Mouse (Mus musculus): Measurements from ENCODE around the gene Coro6. TPM values are rescaled to one million over a fixed set of nuclear protein-coding genes. Genes with fewer than 3 reads are reported as not detected.

The Coro6 gene
- polyA plus RNA-seq, 1 experiment from 2014 or later: 0.26 TPM

- H3K4me2 ChIP-seq (replicated peaks; ENCODE audit: low read depth, low read length): peak within 1 kb of the TSS; percentile 91
- ATAC-seq (peak; percentile 69), DNase-seq (ENCODE audit: low spot score) (peak; percentile 90)
- H3K4me3 ChIP-seq (ENCODE audit: low read depth, low read length): peak within 1 kb of the TSS; percentile 68
- H3K27me3 ChIP-seq (replicated peaks; ENCODE audit: insufficient read depth, low read length): 0 out of 2 replicates have a peak, but pooled peaks cover 4% of the 10 kb centered on the region
- under 1% methylated on average over 51 of the region's 72 CpGs for WGBS
- TF ChIP-seq EP300 (IDR thresholded peaks at IDR 0.05) (no peak), CTCF (IDR thresholded peaks at IDR 0.05) (peak; percentile 22; the same call in 1 of the 2 replicates)
- H3K9me3 ChIP-seq (ENCODE audit: low read length): no peaks in the 10 kb centered on the region
- peaks cover 27% of the 10 kb centered on the region for H3K4me1 ChIP-seq (ENCODE audit: insufficient read depth, low read depth, low read length)
- peak within 1 kb of the TSS; percentile 34 for H3K9ac ChIP-seq (replicated peaks; ENCODE audit: low read depth)
- no peaks in the 10 kb centered on the region for H3K36me3 ChIP-seq (ENCODE audit: insufficient read depth, low read length)
- peak within 1 kb of the TSS; percentile 66 for H3K27ac ChIP-seq (ENCODE audit: low read length)
Observed at GRCm38 (mm10) chr11:77514832-77515636, 52.8 kb downstream of the Coro6 start, which contains the start of gene Abhd15. Gene Abhd15 (plus strand): TSS chr11:77515121.

- Histone ChIP-seq H3K9me3 (ENCODE audit: low read length) (no peaks in the 10 kb centered on the region), H3K4me1 (ENCODE audit: insufficient read depth, low read depth, low read length) (peaks cover 27% of the 10 kb centered on the region), H3K27ac (ENCODE audit: low read length) (peak within 1 kb of the TSS; percentile 51), H3K36me3 (ENCODE audit: insufficient read depth, low read length) (no peaks in the 10 kb centered on the region), H3K9ac (replicated peaks; ENCODE audit: low read depth) (peak within 1 kb of the TSS; percentile 34; the same call in 1 of the 2 replicates), H3K4me3 (ENCODE audit: low read depth, low read length) (peak within 1 kb of the TSS; percentile 48), H3K4me2 (replicated peaks; ENCODE audit: low read depth, low read length) (peak within 1 kb of the TSS; percentile 91), H3K27me3 (replicated peaks; ENCODE audit: insufficient read depth, low read length) (0 out of 2 replicates have a peak, but pooled peaks cover 4% of the 10 kb centered on the region)
- DNase-seq (ENCODE audit: low spot score) (no peak), ATAC-seq (no peak)
- TF ChIP-seq CTCF (IDR thresholded peaks at IDR 0.05): no peak
- TF ChIP-seq EP300 (IDR thresholded peaks at IDR 0.05): no peak
- 10% methylated on average over 39 of the region's 39 CpGs for WGBS
Observed at GRCm38 (mm10) chr11:77515637-77516552, 53.7 kb downstream of the Coro6 start, which contains the start of gene Trp53i13. Gene Trp53i13 (minus strand): TSS chr11:77515980.

GRCm38 (mm10) chr11:77516553-77517425 lies 54.6 kb downstream of the Coro6 start:
- H3K27me3 ChIP-seq (replicated peaks; ENCODE audit: insufficient read depth, low read length): 0 out of 2 replicates have a peak, but pooled peaks cover 4% of the 10 kb centered on the region
- ATAC-seq (no peak), DNase-seq (ENCODE audit: low spot score) (no peak)
- no peak for TF ChIP-seq EP300 (IDR thresholded peaks at IDR 0.05)
- TF ChIP-seq CTCF (IDR thresholded peaks at IDR 0.05): no peak
- no peak overlapping the region for H3K9ac ChIP-seq (replicated peaks; ENCODE audit: low read depth)
- H3K4me3 ChIP-seq (ENCODE audit: low read depth, low read length): no peak overlapping the region
- H3K4me1 ChIP-seq (ENCODE audit: insufficient read depth, low read depth, low read length): peaks cover 27% of the 10 kb centered on the region
- no peak overlapping the region for H3K4me2 ChIP-seq (replicated peaks; ENCODE audit: low read depth, low read length)
- H3K9me3 ChIP-seq (ENCODE audit: low read length): no peaks in the 10 kb centered on the region
- no peaks in the 10 kb centered on the region for H3K36me3 ChIP-seq (ENCODE audit: insufficient read depth, low read length)
- H3K27ac ChIP-seq (ENCODE audit: low read length): no peak overlapping the region
- 72% methylated on average over 5 of the region's 5 CpGs for WGBS

- H3K27ac ChIP-seq (ENCODE audit: low read length): no peak overlapping the region
- 0 out of 2 replicates have a peak, but pooled peaks cover 4% of the 10 kb centered on the region for H3K27me3 ChIP-seq (replicated peaks; ENCODE audit: insufficient read depth, low read length)
- TF ChIP-seq CTCF (IDR thresholded peaks at IDR 0.05): no peak
- TF ChIP-seq EP300 (IDR thresholded peaks at IDR 0.05): no peak
Observed at GRCm38 (mm10) chr11:77518051-77518798, 56.0 kb downstream of the Coro6 start.

GRCm38 (mm10) chr11:77519043-77519442 lies 56.8 kb downstream of the Coro6 start, which contains the start of gene Gm10392:
Gene Gm10392 (minus strand): TSS chr11:77519198.
- Histone ChIP-seq H3K9ac (replicated peaks; ENCODE audit: low read depth) (no peak within 1 kb of the TSS), H3K4me2 (replicated peaks; ENCODE audit: low read depth, low read length) (no peak within 1 kb of the TSS), H3K9me3 (ENCODE audit: low read length) (no peaks in the 10 kb centered on the region), H3K4me1 (ENCODE audit: insufficient read depth, low read depth, low read length) (peaks cover 17% of the 10 kb centered on the region), H3K36me3 (ENCODE audit: insufficient read depth, low read length) (no peaks in the 10 kb centered on the region), H3K4me3 (ENCODE audit: low read depth, low read length) (no peak within 1 kb of the TSS), H3K27ac (ENCODE audit: low read length) (no peak within 1 kb of the TSS), H3K27me3 (replicated peaks; ENCODE audit: insufficient read depth, low read length) (0 out of 2 replicates have a peak, but pooled peaks cover 4% of the 10 kb centered on the region)
- ATAC-seq: peak; percentile 23
- DNase-seq (ENCODE audit: low spot score): peak; percentile 63
- WGBS: 57% methylated on average over 5 of the region's 5 CpGs
- TF ChIP-seq EP300 (IDR thresholded peaks at IDR 0.05) (peak; percentile 51; the same call in 1 of the 2 replicates), CTCF (IDR thresholded peaks at IDR 0.05) (no peak)

More at GRCm38 (mm10) chr11:77518051-77518798, 56.0 kb downstream of the Coro6 start:
- ATAC-seq (no peak), DNase-seq (ENCODE audit: low spot score) (no peak)
- Histone ChIP-seq H3K9me3 (ENCODE audit: low read length) (no peaks in the 10 kb centered on the region), H3K4me1 (ENCODE audit: insufficient read depth, low read depth, low read length) (peaks cover 22% of the 10 kb centered on the region), H3K4me3 (ENCODE audit: low read depth, low read length) (no peak overlapping the region), H3K9ac (replicated peaks; ENCODE audit: low read depth) (no peak overlapping the region), H3K4me2 (replicated peaks; ENCODE audit: low read depth, low read length) (no peak overlapping the region), H3K36me3 (ENCODE audit: insufficient read depth, low read length) (no peaks in the 10 kb centered on the region)
- 77% methylated on average over 24 of the region's 27 CpGs for WGBS

Other genes with a start within 250 kb of the Coro6 start
- 13.2 TPM in 2 replicates for gene Ssh2, start 246.1 kb upstream of the Coro6 start, polyA plus RNA-seq (2015; fragmentation: Nextera tagmentation; extraction: Ambion mirVana)
- gene Ankrd13b, start 27.3 kb downstream of the Coro6 start, polyA plus RNA-seq (2015; fragmentation: Nextera tagmentation; extraction: Ambion mirVana): 1.9 and 2.2 TPM in 2 replicates
- 12.3 and 12.6 TPM in 2 replicates for gene Git1, start 31.2 kb downstream of the Coro6 start, polyA plus RNA-seq (2015; fragmentation: Nextera tagmentation; extraction: Ambion mirVana)
- gene Abhd15, start 52.7 kb downstream of the Coro6 start, polyA plus RNA-seq (2015; fragmentation: Nextera tagmentation; extraction: Ambion mirVana): 4.1 and 4.3 TPM in 2 replicates
- 27.4 and 32.9 TPM in 2 replicates for gene Trp53i13, start 53.6 kb downstream of the Coro6 start, polyA plus RNA-seq (2015; fragmentation: Nextera tagmentation; extraction: Ambion mirVana)
- gene Gm10392, start 56.8 kb downstream of the Coro6 start, polyA plus RNA-seq (2015; fragmentation: Nextera tagmentation; extraction: Ambion mirVana): 0.07 and 0.13 TPM in 2 replicates
- gene Taok1, start 145.4 kb downstream of the Coro6 start, polyA plus RNA-seq (2015; fragmentation: Nextera tagmentation; extraction: Ambion mirVana): 18.4 and 21.4 TPM in 2 replicates
- gene Nufip2, start 223.7 kb downstream of the Coro6 start, polyA plus RNA-seq (2015; fragmentation: Nextera tagmentation; extraction: Ambion mirVana): 4.1 and 5.2 TPM in 2 replicates